Mouse (Mus musculus): Measurements from ENCODE around the gene Glra1.

GRCm38 (mm10) chr11:55469048-55469843 is 138.8 kb downstream of the Glra1 start, which contains the start of gene G3bp1:
- TF ChIP-seq EP300 (IDR thresholded peaks at IDR 0.05; ENCODE audit: insufficient read depth, low read depth, low read length), result no peak
- no peak for TF ChIP-seq CTCF (IDR thresholded peaks at IDR 0.05; ENCODE audit: low read depth, low read length)

Measured in ES-Bruce4 (cell line).